Mouse (Mus musculus): ENCODE measurements around the gene 9330161L09Rik.

DNA sequence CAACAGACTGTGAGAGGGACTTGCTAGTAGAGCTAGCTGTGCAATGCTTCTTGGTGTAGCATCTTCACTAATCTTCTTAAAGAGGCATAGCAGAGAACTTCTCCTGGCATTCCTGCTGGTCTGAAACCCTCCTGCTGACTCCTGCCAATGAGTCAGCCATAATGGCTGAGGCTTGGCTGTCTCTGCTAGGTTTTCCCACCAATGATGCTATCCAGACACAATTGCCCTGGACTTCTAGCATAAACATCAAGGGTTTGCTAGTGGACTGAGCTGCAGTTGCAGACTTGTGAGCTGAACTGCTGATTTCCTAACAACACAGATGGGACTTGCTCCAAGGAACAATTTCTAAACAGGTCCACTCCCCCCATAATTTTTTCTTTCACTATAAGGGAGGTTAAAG is 45.7 kb upstream of the 9330161L09Rik start:
- TF ChIP-seq POLR2A (IDR thresholded peaks at IDR 0.05; ENCODE audit: borderline replicate concordance, extremely low read depth, low read depth, low read length) (no peak), CTCF (IDR thresholded peaks at IDR 0.05; ENCODE audit: insufficient read depth, low read length) (no peak)

Data from lung, adult 2 months (tissue).